Mouse (Mus musculus) forebrain, embryonic 16.5 days (tissue): Measurements from ENCODE around the gene Ticam1. TPM values are rescaled to one million over a fixed set of nuclear protein-coding genes. Genes with fewer than 3 reads are reported as not detected.

Source experiments
- ATAC-seq: fragments of 200-750 bp; cut with Nextera tagmentation; 2 replicates; pipeline ENCODE4 v1.8.0; 2017; ENCODE audit warnings: mild to moderate bottlenecking, moderate library complexity
- H3K27ac ChIP-seq: fragments of 300-500 bp; sonication (generic); 2 replicates; pipeline ENCODE4 v1.5.1; 2014; ENCODE audit warnings: low read length, control low read depth
- H3K27me3 ChIP-seq: fragments of 300-500 bp; sonication (generic); replicated peaks from 2 replicates; pipeline ENCODE4 v1.6.1; 2014; ENCODE audit warnings: low read length; ENCODE audit not compliant: control insufficient read depth, insufficient read depth
- H3K36me3 ChIP-seq: fragments of 300-500 bp; sonication (generic); 2 replicates; pipeline ENCODE4 v1.6.1; 2014; ENCODE audit not compliant: control insufficient read depth, insufficient read depth
- H3K4me1 ChIP-seq: fragments of 300-500 bp; sonication (generic); replicated peaks from 2 replicates; pipeline ENCODE4 v1.6.1; 2014; ENCODE audit warnings: low read length; ENCODE audit not compliant: control insufficient read depth, insufficient read depth
- H3K4me2 ChIP-seq: fragments of 300-500 bp; sonication (generic); 2 replicates; pipeline ENCODE4 v1.6.1; 2014; ENCODE audit warnings: mild to moderate bottlenecking, low read length, control low read depth
- H3K4me3 ChIP-seq: fragments of 300-500 bp; sonication (generic); replicated peaks from 2 replicates; pipeline ENCODE4 v1.5.1; 2014; ENCODE audit warnings: mild to moderate bottlenecking, low read length, control low read depth
- H3K9ac ChIP-seq: fragments of 300-500 bp; sonication (generic); replicated peaks from 2 replicates; pipeline ENCODE4 v1.6.1; 2014; ENCODE audit warnings: low read depth, low read length, control low read depth
- H3K9me3 ChIP-seq: fragments of 300-500 bp; sonication (generic); 2 replicates; pipeline ENCODE4 v1.6.1; 2016; ENCODE audit warnings: low read length; ENCODE audit not compliant: control insufficient read depth
- WGBS: fragments of 180-500 bp; shearing (Covaris S2); extraction: QIAGEN DNeasy Blood & Tissue Kit; methylation state at CpG from one replicate; pipeline ENCODE4 v1.1.7; 2014; 5-methylcytosine and 5-hydroxymethylcytosine counted together
- polyA plus RNA-seq: library from polyadenylated mRNA; unstranded; fragments of >200 nt; fragmentation: Nextera tagmentation; extraction: Ambion mirVana; gene quantifications from 2 replicates; pipeline ENCODE4 v1.2.1, GENCODE M21; 2015

Gene Ticam1
- polyA plus RNA-seq, 1 experiment from 2014 or later = 1.6 TPM

DNA sequence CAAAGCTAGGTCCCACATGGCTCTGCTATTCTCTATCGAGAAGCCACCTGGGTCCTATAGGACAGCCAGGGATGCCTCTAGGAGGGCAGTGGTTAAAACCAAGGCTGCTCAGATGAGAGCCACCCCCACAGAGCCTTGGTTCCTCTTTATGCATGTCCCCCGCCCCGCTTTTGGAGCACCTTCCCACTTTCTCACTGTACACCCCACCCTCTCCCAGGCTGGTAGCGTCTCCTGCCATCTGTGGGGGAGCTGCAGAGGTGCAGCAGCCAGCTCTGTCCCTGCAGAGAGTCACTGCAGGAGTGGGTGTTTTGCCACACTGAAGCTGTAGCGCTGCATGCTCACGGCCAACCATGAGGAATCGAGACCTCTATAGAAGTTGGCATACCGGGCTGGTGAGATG is 6.7 kb upstream of the Ticam1 start:
- H3K4me2 ChIP-seq = no peak overlapping the region
- ATAC-seq = no peak
- H3K4me3 ChIP-seq = no peak overlapping the region
- H3K36me3 ChIP-seq = no peaks in the 10 kb centered on the region
- 90% methylated on average over 8 of the region's 8 CpGs for WGBS
- H3K9me3 ChIP-seq = no peaks in the 10 kb centered on the region
- H3K27ac ChIP-seq = no peak overlapping the region
- no peak overlapping the region for H3K9ac ChIP-seq
- no peaks in the 10 kb centered on the region for H3K4me1 ChIP-seq
- no peaks in the 10 kb centered on the region for H3K27me3 ChIP-seq

DNA sequence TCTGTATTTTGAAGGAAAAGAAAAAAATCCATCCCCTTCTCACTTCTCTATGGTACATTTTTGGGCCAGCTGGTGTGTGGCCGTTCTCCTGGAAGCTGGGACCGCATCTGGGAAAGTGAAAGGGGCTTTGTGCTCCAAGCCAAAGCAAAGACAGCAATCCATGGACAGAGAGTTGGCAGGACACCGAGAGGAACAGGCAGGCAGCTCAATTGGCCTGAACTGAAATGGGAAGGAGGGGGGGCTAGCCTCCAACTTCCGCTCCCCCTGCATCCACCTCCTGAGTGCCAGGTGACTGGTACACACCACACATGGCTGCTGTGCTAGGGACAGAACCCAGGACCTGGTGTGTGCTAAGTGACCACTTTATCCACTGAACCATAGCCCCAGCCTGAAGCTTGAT is 6.2 kb upstream of the Ticam1 start:
- no peak overlapping the region for H3K4me2 ChIP-seq
- H3K36me3 ChIP-seq = no peaks in the 10 kb centered on the region
- H3K4me1 ChIP-seq = no peaks in the 10 kb centered on the region
- no peak for ATAC-seq
- no peaks in the 10 kb centered on the region for H3K9me3 ChIP-seq
- no peaks in the 10 kb centered on the region for H3K27me3 ChIP-seq
- no peak overlapping the region for H3K27ac ChIP-seq
- no peak overlapping the region for H3K9ac ChIP-seq
- 69% methylated on average over 4 of the region's 4 CpGs for WGBS
- H3K4me3 ChIP-seq = no peak overlapping the region

DNA sequence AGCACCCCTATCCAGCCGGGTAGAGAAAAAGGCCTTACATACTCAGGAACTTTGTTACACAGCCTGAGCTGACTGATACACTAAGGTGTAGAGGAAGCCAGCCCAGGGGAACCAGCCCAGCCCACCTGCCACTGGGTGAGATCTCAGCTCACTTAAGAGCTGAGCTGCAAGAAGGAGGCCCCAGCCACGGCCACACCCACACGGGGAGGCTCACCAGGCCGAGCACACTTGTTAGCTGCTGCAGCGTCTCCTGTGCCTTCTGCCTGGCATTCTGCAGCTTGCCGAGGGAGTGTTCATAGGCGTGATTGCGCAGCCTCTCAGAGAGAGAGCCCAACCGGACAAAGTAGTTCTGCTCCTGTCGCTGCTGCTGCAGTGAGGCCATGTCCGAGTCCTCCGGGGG is 4.6 kb upstream of the Ticam1 start:
- Histone ChIP-seq H3K27ac (no peak overlapping the region), H3K9me3 (no peaks in the 10 kb centered on the region), H3K9ac (no peak overlapping the region), H3K4me3 (no peak overlapping the region), H3K36me3 (no peaks in the 10 kb centered on the region), H3K27me3 (no peaks in the 10 kb centered on the region), H3K4me2 (no peak overlapping the region), H3K4me1 (peaks cover 8% of the 10 kb centered on the region)
- 91% methylated on average over 12 of the region's 12 CpGs for WGBS
- no peak for ATAC-seq

DNA sequence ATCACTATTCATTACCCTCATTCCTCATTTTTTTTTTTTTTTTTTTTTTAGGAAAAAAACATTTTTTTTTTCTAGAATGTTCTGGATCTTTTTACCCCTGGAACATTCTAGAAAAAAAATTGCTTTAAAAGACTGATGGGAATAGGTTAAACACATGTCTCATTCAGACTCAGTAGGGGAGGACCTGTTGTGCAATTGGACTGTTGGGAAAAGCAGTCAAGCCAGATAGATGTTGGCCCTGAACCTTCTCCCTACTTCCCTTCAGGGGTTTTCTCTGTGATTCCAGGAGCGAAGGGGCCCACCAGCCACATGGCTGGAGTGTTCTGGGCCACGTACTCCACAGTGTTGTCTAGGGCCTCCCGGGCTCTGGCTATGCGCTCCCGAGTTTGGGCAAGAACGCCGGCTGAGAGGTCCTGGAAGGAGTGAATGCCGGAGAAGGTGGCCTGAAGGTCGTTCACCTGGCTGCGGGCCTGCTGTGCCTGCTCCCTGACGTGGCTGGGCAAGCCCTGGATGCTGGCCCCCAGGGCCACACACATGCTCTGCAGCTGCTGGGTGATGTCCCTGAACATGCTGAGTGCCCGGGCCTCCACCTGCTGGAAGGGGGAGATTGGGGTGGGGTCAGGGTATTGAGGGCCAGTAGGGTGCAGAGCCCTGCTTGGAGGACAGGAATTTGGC is 3.0 kb upstream of the Ticam1 start:
- H3K4me3 ChIP-seq = no peak overlapping the region
- WGBS = 94% methylated on average over 12 of the region's 12 CpGs
- H3K27ac ChIP-seq = no peak overlapping the region
- no peak overlapping the region for H3K9ac ChIP-seq
- no peaks in the 10 kb centered on the region for H3K9me3 ChIP-seq
- H3K4me1 ChIP-seq = peaks cover 11% of the 10 kb centered on the region
- H3K36me3 ChIP-seq = no peaks in the 10 kb centered on the region
- ATAC-seq = no peak
- H3K27me3 ChIP-seq = no peaks in the 10 kb centered on the region
- no peak overlapping the region for H3K4me2 ChIP-seq

DNA sequence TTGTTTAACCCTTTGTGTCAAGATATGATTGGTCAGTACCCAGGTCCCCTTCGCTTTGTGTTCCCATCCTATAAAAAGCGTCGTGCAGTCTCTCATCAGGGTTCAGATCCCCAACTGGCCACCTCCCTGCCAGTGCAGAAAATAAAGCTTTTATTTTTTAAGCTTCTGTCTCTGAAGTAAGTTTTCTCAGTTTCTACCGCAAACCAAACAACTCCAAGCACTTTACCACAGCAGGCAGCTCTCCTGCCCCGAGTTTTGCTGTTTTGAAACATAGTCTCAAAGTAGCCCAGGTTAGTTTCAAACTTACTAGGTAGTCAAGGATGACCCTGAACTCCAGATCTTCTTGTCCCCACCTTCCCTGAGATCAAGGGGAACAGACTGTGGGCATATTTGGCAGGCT is 1.8 kb upstream of the Ticam1 start:
- ATAC-seq = no peak
- no peak overlapping the region for H3K27ac ChIP-seq
- H3K36me3 ChIP-seq = no peaks in the 10 kb centered on the region
- WGBS = 94% methylated on average over 5 of the region's 5 CpGs
- no peaks in the 10 kb centered on the region for H3K27me3 ChIP-seq
- H3K4me2 ChIP-seq = no peak overlapping the region
- H3K9me3 ChIP-seq = no peaks in the 10 kb centered on the region
- no peak overlapping the region for H3K4me3 ChIP-seq
- peaks cover 11% of the 10 kb centered on the region for H3K4me1 ChIP-seq
- no peak overlapping the region for H3K9ac ChIP-seq

DNA sequence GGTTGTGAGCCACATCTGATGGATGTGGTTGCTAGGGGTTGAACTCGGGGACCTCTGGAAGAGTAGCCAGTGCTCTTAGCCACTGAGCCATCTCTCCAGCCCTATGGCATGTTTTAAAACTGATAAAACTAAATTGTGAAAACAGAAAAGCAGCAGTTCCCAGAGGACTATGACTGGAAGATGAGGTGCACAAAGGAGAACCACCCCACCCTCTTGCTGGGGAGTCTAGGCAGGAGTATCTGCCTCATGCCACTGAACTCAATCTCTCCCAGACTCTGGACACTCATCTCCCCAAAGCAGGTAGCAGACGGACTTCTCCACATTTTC is 944 bp upstream of the Ticam1 start:
- ATAC-seq = no peak
- Histone ChIP-seq H3K4me3 (no peak overlapping the region), H3K36me3 (no peaks in the 10 kb centered on the region), H3K9me3 (no peaks in the 10 kb centered on the region), H3K4me2 (no peak overlapping the region), H3K4me1 (peaks cover 11% of the 10 kb centered on the region), H3K27ac (no peak overlapping the region), H3K9ac (no peak overlapping the region), H3K27me3 (no peaks in the 10 kb centered on the region)
- WGBS = 50% methylated on average over 2 of the region's 2 CpGs

DNA sequence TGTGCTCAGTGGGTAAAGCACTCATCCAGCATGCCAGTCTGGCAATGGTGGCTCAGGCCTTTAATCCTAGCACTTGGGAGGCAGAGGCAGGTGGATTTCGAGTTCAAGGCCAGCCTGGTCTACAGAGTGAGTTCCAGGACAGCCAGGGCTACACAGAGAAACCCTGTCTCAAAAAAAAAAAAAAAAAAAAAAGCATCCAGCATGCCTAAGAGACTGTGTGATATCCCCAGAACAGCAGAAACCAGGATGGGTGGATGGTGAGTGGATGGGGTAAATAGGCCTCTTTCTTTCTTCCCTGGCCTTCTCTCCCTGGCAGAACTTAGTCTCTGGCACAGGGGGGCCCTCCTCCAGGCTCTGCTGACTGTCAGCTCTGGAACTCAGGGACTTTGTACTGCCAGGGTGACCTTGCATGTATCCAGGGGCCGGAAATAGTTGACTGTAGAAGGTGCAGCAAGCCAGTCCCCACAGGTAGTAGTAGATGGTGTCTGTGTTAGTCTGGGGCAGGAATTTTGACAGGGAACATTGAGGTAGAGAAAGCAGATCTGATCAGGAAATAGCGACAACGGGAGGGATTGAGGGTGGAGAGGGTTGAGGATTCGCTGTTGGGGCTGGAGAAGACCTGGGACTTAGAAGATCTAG is 625 bp downstream of the Ticam1 start:
- Histone ChIP-seq H3K9me3 (no peaks in the 10 kb centered on the region), H3K27ac (no peak overlapping the region), H3K27me3 (no peaks in the 10 kb centered on the region), H3K36me3 (no peaks in the 10 kb centered on the region), H3K9ac (peak overlapping the region; percentile 73), H3K4me2 (peak overlapping the region; percentile 87), H3K4me3 (peak overlapping the region; percentile 54), H3K4me1 (peaks cover 11% of the 10 kb centered on the region)
- peak; percentile 8; the same call in 1 of the 2 replicates for ATAC-seq
- WGBS = 29% methylated on average over 5 of the region's 5 CpGs

DNA sequence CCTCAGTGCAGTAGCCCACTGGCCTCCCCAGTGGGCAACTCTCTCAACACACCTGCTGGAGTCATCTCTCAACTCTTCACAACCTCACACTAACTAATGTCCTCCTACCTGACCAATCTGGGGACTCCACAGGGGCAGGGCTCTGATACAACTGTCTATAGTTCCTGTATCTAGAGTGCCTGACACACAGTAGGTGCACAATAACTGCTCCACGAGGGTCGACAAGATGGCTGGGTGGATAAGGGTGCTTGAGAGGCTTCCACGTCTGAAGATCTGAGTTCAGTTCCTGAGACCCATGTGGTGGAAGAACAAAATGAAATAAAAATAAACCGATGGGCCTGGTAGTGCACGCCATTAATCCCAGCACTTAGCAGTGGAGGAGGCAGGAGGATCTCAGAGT is 2.6 kb downstream of the Ticam1 start:
- H3K9me3 ChIP-seq = no peaks in the 10 kb centered on the region
- no peaks in the 10 kb centered on the region for H3K27me3 ChIP-seq
- no peak overlapping the region for H3K4me3 ChIP-seq
- ATAC-seq = no peak
- no peak overlapping the region for H3K4me2 ChIP-seq
- H3K36me3 ChIP-seq = no peaks in the 10 kb centered on the region
- H3K27ac ChIP-seq = no peak overlapping the region
- no peak overlapping the region for H3K9ac ChIP-seq
- peaks cover 16% of the 10 kb centered on the region for H3K4me1 ChIP-seq
- WGBS = 89% methylated on average over 5 of the region's 5 CpGs

DNA sequence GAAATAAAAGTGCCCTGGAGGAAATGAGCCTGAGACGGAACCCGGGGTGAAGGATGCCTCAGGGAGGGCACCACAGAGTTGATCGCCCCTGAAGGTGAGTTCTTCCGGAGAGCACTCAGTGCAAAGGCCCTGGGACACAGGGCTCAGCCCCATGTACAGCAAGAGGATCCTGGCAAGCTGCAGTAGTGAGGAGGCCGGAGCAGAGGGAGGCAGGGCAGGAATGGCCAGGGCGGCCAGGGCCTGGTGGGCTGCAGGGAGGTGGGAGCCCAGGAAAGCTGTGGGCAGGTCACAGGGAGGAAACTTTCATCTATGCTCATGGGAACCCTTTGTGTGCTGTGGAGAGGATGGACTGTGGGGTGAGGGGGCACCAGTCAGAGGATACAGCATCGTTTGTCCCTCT is 3.1 kb downstream of the Ticam1 start:
- WGBS = 88% methylated on average over 7 of the region's 7 CpGs
- Histone ChIP-seq H3K4me3 (no peak overlapping the region), H3K9ac (no peak overlapping the region), H3K4me2 (no peak overlapping the region), H3K36me3 (no peaks in the 10 kb centered on the region), H3K27me3 (no peaks in the 10 kb centered on the region), H3K27ac (no peak overlapping the region), H3K9me3 (no peaks in the 10 kb centered on the region), H3K4me1 (peaks cover 19% of the 10 kb centered on the region)
- ATAC-seq = no peak

DNA sequence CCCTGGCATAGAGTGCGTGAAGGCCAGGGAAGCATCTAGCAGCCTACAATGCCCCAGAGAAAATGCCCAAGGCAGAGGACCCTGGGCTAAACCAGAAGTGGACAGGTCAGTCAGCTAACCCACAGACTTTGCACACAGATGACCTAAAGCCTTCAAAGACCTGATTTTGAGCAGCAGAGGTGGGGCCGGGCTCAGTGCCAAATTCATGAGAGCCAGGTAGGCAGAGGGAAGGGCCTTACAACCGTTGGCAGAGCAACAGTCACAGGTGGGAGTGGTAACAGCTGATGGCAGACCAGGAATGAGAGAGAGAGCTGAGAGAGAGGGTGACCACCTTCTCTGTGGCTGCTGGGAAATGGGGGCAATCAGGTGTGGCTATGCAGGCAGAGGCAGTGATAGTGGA is 3.9 kb downstream of the Ticam1 start:
- H3K4me1 ChIP-seq = peaks cover 19% of the 10 kb centered on the region
- H3K4me3 ChIP-seq = no peak overlapping the region
- no peaks in the 10 kb centered on the region for H3K9me3 ChIP-seq
- no peak for ATAC-seq
- H3K36me3 ChIP-seq = no peaks in the 10 kb centered on the region
- no peaks in the 10 kb centered on the region for H3K27me3 ChIP-seq
- WGBS = 75% methylated on average over 3 of the region's 3 CpGs
- H3K4me2 ChIP-seq = no peak overlapping the region
- no peak overlapping the region for H3K9ac ChIP-seq
- H3K27ac ChIP-seq = no peak overlapping the region
